Mouse (Mus musculus) thymus, postnatal 10 days (tissue): ENCODE data around the gene Lrrk1.

Experiments
- DNase-seq, 2 experiments: peaks; one replicate each; pipeline ENCODE4 v3.0.0; 2021; ENCODE audit warnings: low spot score in 2 of 2

Gene Lrrk1

GRCm38 (mm10) chr7:66339625-66340024 is 48.5 kb downstream of the Lrrk1 start:
- DNase-seq = no peak

- DNase-seq = no peak
Observed at GRCm38 (mm10) chr7:66336955-66337354, 51.2 kb downstream of the Lrrk1 start.

GRCm38 (mm10) chr7:66333906-66334500 is 54.1 kb downstream of the Lrrk1 start:
- DNase-seq = no peak

- DNase-seq = no peak
Observed at GRCm38 (mm10) chr7:66332340-66332739, 55.8 kb downstream of the Lrrk1 start.

- DNase-seq = no peak
Observed at GRCm38 (mm10) chr7:66330610-66331009, 57.5 kb downstream of the Lrrk1 start.

- DNase-seq = no peak
Observed at GRCm38 (mm10) chr7:66327516-66327915, 60.6 kb downstream of the Lrrk1 start.

- DNase-seq = no peak
Observed at GRCm38 (mm10) chr7:66325419-66326053, 62.6 kb downstream of the Lrrk1 start.

GRCm38 (mm10) chr7:66323252-66324015 is 64.7 kb downstream of the Lrrk1 start:
- no peak for DNase-seq

- DNase-seq = no peak
Observed at GRCm38 (mm10) chr7:66320996-66321395, 67.2 kb downstream of the Lrrk1 start.

GRCm38 (mm10) chr7:66318147-66318546 is 70.0 kb downstream of the Lrrk1 start:
- no peak for DNase-seq

- no peak for DNase-seq
Observed at GRCm38 (mm10) chr7:66310670-66311656, 77.2 kb downstream of the Lrrk1 start.

GRCm38 (mm10) chr7:66309950-66310669 is 78.0 kb downstream of the Lrrk1 start:
- DNase-seq = peak in 1 of 2 experiments; percentile 23

GRCm38 (mm10) chr7:66309240-66309949 is 78.8 kb downstream of the Lrrk1 start:
- DNase-seq = no peak

- no peak for DNase-seq
Observed at GRCm38 (mm10) chr7:66308581-66309239, 79.4 kb downstream of the Lrrk1 start.

- no peak for DNase-seq
Observed at GRCm38 (mm10) chr7:66307791-66308190, 80.4 kb downstream of the Lrrk1 start.

GRCm38 (mm10) chr7:66305714-66306198 is 82.4 kb downstream of the Lrrk1 start:
- no peak for DNase-seq

GRCm38 (mm10) chr7:66304993-66305713 is 83.0 kb downstream of the Lrrk1 start:
- DNase-seq = no peak

GRCm38 (mm10) chr7:66303922-66304660 is 84.1 kb downstream of the Lrrk1 start:
- DNase-seq = no peak
